Mouse (Mus musculus) thymus, postnatal 0 days (tissue): ENCODE measurements around the gene Trip6. TPM values are rescaled to one million over a fixed set of nuclear protein-coding genes. Genes with fewer than 3 reads are reported as not detected.
A peak's percentile ranks its signal among the peaks of the same experiment; 100 is the strongest.
"Not testable (repeated sequence)": the region's sequence is repeated elsewhere in the genome, so short reads cannot be mapped to it uniquely, and the experiment has no call there.

ENCODE experiments used
- DNase-seq: peaks from one replicate; pipeline ENCODE4 v3.0.0-alpha.2; 2015; ENCODE audit warnings: low spot score
- polyA plus RNA-seq: library from polyadenylated mRNA; unstranded; fragments of >200 nt; fragmentation: Nextera tagmentation; extraction: Ambion mirVana; gene quantifications from 2 replicates; pipeline ENCODE4 v1.2.1, GENCODE M21; 2015

Gene Trip6
- polyA plus RNA-seq, 1 experiment from 2014 or later: 17.4 TPM

GRCm38 (mm10) chr5:137301253-137301652 is 13.0 kb downstream of the Trip6 start:
- no peak for DNase-seq

GRCm38 (mm10) chr5:137299240-137299639 is 15.0 kb downstream of the Trip6 start:
- DNase-seq: no peak

GRCm38 (mm10) chr5:137297126-137297525 is 17.1 kb downstream of the Trip6 start:
- no peak for DNase-seq

GRCm38 (mm10) chr5:137295712-137296111 is 18.5 kb downstream of the Trip6 start:
- no peak for DNase-seq

GRCm38 (mm10) chr5:137295296-137295695 is 18.9 kb downstream of the Trip6 start:
- DNase-seq: no peak

- no peak for DNase-seq
Measured at GRCm38 (mm10) chr5:137294744-137295093, 19.5 kb downstream of the Trip6 start.

GRCm38 (mm10) chr5:137293839-137294743 is 20.1 kb downstream of the Trip6 start, which contains the start of gene Ufsp1:
Gene Ufsp1, plus strand, starts transcription at chr5:137294629.
- DNase-seq: peak; percentile 94

- DNase-seq: peak; percentile 41
Measured at GRCm38 (mm10) chr5:137293282-137293681, 20.9 kb downstream of the Trip6 start.

- no peak for DNase-seq
Measured at GRCm38 (mm10) chr5:137291381-137291926, 22.8 kb downstream of the Trip6 start.

GRCm38 (mm10) chr5:137290677-137291076 is 23.5 kb downstream of the Trip6 start:
- no peak for DNase-seq

GRCm38 (mm10) chr5:137289591-137290365 is 24.4 kb downstream of the Trip6 start:
- no peak for DNase-seq

GRCm38 (mm10) chr5:137288999-137289470 is 25.2 kb downstream of the Trip6 start:
- peak; percentile 46 for DNase-seq

- no peak for DNase-seq
Measured at GRCm38 (mm10) chr5:137287953-137288743, 26.1 kb downstream of the Trip6 start.

GRCm38 (mm10) chr5:137287032-137287952 is 26.9 kb downstream of the Trip6 start, which contains the start of gene Ache:
Gene Ache, plus strand, starts transcription at chr5:137287519.
- DNase-seq: peak; percentile 30

GRCm38 (mm10) chr5:137286655-137287031 is 27.6 kb downstream of the Trip6 start:
- peak; percentile 69 for DNase-seq

- no peak for DNase-seq
Measured at GRCm38 (mm10) chr5:137285986-137286385, 28.2 kb downstream of the Trip6 start.

GRCm38 (mm10) chr5:137285045-137285444 is 29.2 kb downstream of the Trip6 start:
- peak; percentile 49 for DNase-seq

GRCm38 (mm10) chr5:137284411-137284810 is 29.8 kb downstream of the Trip6 start:
- DNase-seq: not testable (repeated sequence)
